Mouse (Mus musculus) ES-Bruce4 (cell line): ENCODE measurements around the gene Ap1s3.

ENCODE experiments used
- CTCF ChIP-seq: IDR thresholded peaks from one replicate; pipeline ENCODE4 v1.8.1; 2011; ENCODE audit warnings: low read depth, low read length
- POLR2A ChIP-seq: IDR thresholded peaks from one replicate; pipeline ENCODE4 v1.8.1; 2011; ENCODE audit warnings: low read length; ENCODE audit not compliant: insufficient read depth

- TF ChIP-seq CTCF (no peak), POLR2A (no peak)
Observed at GRCm38 (mm10) chr1:79639107-79639506, 32.7 kb downstream of the Ap1s3 start.
